Mouse (Mus musculus): ENCODE measurements around the gene Cwf19l1. TPM values are rescaled to one million over a fixed set of nuclear protein-coding genes. Genes with fewer than 3 reads are reported as not detected.

Cwf19l1 gene
- polyA plus RNA-seq, 1 experiment from 2014 or later, result 10.7 TPM

- TF ChIP-seq CTCF (IDR thresholded peaks at IDR 0.05; ENCODE audit: low read depth), result no peak
- no peak overlapping the region for H3K4me2 ChIP-seq (replicated peaks; ENCODE audit: low read depth)
- peak overlapping the region; percentile 85; the same call in 1 of the 2 replicates for H3K27ac ChIP-seq (ENCODE audit: low read depth, low read length)
- no peak for ATAC-seq
- peaks cover 20% of the 10 kb centered on the region for H3K36me3 ChIP-seq (ENCODE audit: control insufficient read depth, insufficient read depth)
- H3K4me1 ChIP-seq (replicated peaks; ENCODE audit: control insufficient read depth, insufficient read depth, low read length), result 0 out of 2 replicates have a peak, but pooled peaks cover 4% of the 10 kb centered on the region
- no peaks in the 10 kb centered on the region for H3K9me3 ChIP-seq (ENCODE audit: control insufficient read depth)
- H3K27me3 ChIP-seq (replicated peaks; ENCODE audit: control insufficient read depth, insufficient read depth, low read length), result no peaks in the 10 kb centered on the region
- H3K9ac ChIP-seq (ENCODE audit: low read depth, low read length), result no peak overlapping the region
- no peak overlapping the region for H3K4me3 ChIP-seq (ENCODE audit: low read depth, low read length)
Measured at GRCm38 (mm10) chr19:44108996-44109395, 26.7 kb downstream of the Cwf19l1 start.

- ATAC-seq, result no peak
- peak overlapping the region; percentile 73 for H3K4me2 ChIP-seq (replicated peaks; ENCODE audit: low read depth)
- peak overlapping the region; percentile 52 for H3K9ac ChIP-seq (ENCODE audit: low read depth, low read length)
- H3K4me1 ChIP-seq (replicated peaks; ENCODE audit: control insufficient read depth, insufficient read depth, low read length), result 0 out of 2 replicates have a peak, but pooled peaks cover 4% of the 10 kb centered on the region
- 0 out of 2 replicates have a peak, but pooled peaks cover 9% of the 10 kb centered on the region for H3K36me3 ChIP-seq (ENCODE audit: control insufficient read depth, insufficient read depth)
- H3K4me3 ChIP-seq (ENCODE audit: low read depth, low read length), result peak overlapping the region; percentile 79
- no peak for TF ChIP-seq CTCF (IDR thresholded peaks at IDR 0.05; ENCODE audit: low read depth)
- no peaks in the 10 kb centered on the region for H3K27me3 ChIP-seq (replicated peaks; ENCODE audit: control insufficient read depth, insufficient read depth, low read length)
- WGBS, result 28% methylated on average over 22 of the region's 22 CpGs
- peak overlapping the region; percentile 42 for H3K27ac ChIP-seq (ENCODE audit: low read depth, low read length)
- H3K9me3 ChIP-seq (ENCODE audit: control insufficient read depth), result no peaks in the 10 kb centered on the region
Measured at GRCm38 (mm10) chr19:44107661-44108521, 27.8 kb downstream of the Cwf19l1 start.

- TF ChIP-seq CTCF (IDR thresholded peaks at IDR 0.05; ENCODE audit: low read depth), result no peak
- Histone ChIP-seq H3K27me3 (replicated peaks; ENCODE audit: control insufficient read depth, insufficient read depth, low read length) (no peaks in the 10 kb centered on the region), H3K4me3 (ENCODE audit: low read depth, low read length) (peak within 1 kb of the TSS; percentile 79), H3K4me2 (replicated peaks; ENCODE audit: low read depth) (peak within 1 kb of the TSS; percentile 73), H3K4me1 (replicated peaks; ENCODE audit: control insufficient read depth, insufficient read depth, low read length) (0 out of 2 replicates have a peak, but pooled peaks cover 4% of the 10 kb centered on the region), H3K9ac (ENCODE audit: low read depth, low read length) (peak within 1 kb of the TSS; percentile 96), H3K36me3 (ENCODE audit: control insufficient read depth, insufficient read depth) (0 out of 2 replicates have a peak, but pooled peaks cover under 1% of the 10 kb centered on the region), H3K9me3 (ENCODE audit: control insufficient read depth) (no peaks in the 10 kb centered on the region), H3K27ac (ENCODE audit: low read depth, low read length) (peak within 1 kb of the TSS; percentile 76)
- WGBS, result 1% methylated on average over 65 of the region's 67 CpGs
- peak; percentile 92 for ATAC-seq
Measured at GRCm38 (mm10) chr19:44106831-44107660, 28.6 kb downstream of the Cwf19l1 start, which contains the start of gene Chuk. Gene Chuk, minus strand, starts transcription at chr19:44107480.

GRCm38 (mm10) chr19:44104393-44104792 is 31.3 kb downstream of the Cwf19l1 start:
- no peak for TF ChIP-seq CTCF (IDR thresholded peaks at IDR 0.05; ENCODE audit: low read depth)
- Histone ChIP-seq H3K36me3 (ENCODE audit: control insufficient read depth, insufficient read depth) (peaks cover 8% of the 10 kb centered on the region), H3K4me2 (replicated peaks; ENCODE audit: low read depth) (no peak overlapping the region), H3K9ac (ENCODE audit: low read depth, low read length) (no peak overlapping the region), H3K9me3 (ENCODE audit: control insufficient read depth) (no peaks in the 10 kb centered on the region), H3K4me1 (replicated peaks; ENCODE audit: control insufficient read depth, insufficient read depth, low read length) (0 out of 2 replicates have a peak, but pooled peaks cover 4% of the 10 kb centered on the region), H3K27me3 (replicated peaks; ENCODE audit: control insufficient read depth, insufficient read depth, low read length) (no peaks in the 10 kb centered on the region), H3K27ac (ENCODE audit: low read depth, low read length) (no peak overlapping the region), H3K4me3 (ENCODE audit: low read depth, low read length) (no peak overlapping the region)
- ATAC-seq, result no peak
- WGBS, result 83% methylated on average over 1 of the region's 1 CpGs

GRCm38 (mm10) chr19:44103001-44103400 is 32.7 kb downstream of the Cwf19l1 start:
- no peak for TF ChIP-seq CTCF (IDR thresholded peaks at IDR 0.05; ENCODE audit: low read depth)
- H3K4me1 ChIP-seq (replicated peaks; ENCODE audit: control insufficient read depth, insufficient read depth, low read length), result 0 out of 2 replicates have a peak, but pooled peaks cover 2% of the 10 kb centered on the region
- H3K27ac ChIP-seq (ENCODE audit: low read depth, low read length), result no peak overlapping the region
- ATAC-seq, result no peak
- 85% methylated on average over 3 of the region's 3 CpGs for WGBS
- H3K9ac ChIP-seq (ENCODE audit: low read depth, low read length), result no peak overlapping the region
- peaks cover 17% of the 10 kb centered on the region for H3K36me3 ChIP-seq (ENCODE audit: control insufficient read depth, insufficient read depth)
- no peak overlapping the region for H3K4me3 ChIP-seq (ENCODE audit: low read depth, low read length)
- H3K27me3 ChIP-seq (replicated peaks; ENCODE audit: control insufficient read depth, insufficient read depth, low read length), result no peaks in the 10 kb centered on the region
- H3K4me2 ChIP-seq (replicated peaks; ENCODE audit: low read depth), result no peak overlapping the region
- H3K9me3 ChIP-seq (ENCODE audit: control insufficient read depth), result no peaks in the 10 kb centered on the region

GRCm38 (mm10) chr19:44100840-44101239 is 34.8 kb downstream of the Cwf19l1 start:
- H3K27ac ChIP-seq (ENCODE audit: low read depth, low read length), result no peak overlapping the region
- no peak for TF ChIP-seq CTCF (IDR thresholded peaks at IDR 0.05; ENCODE audit: low read depth)
- H3K4me1 ChIP-seq (replicated peaks; ENCODE audit: control insufficient read depth, insufficient read depth, low read length), result no peaks in the 10 kb centered on the region
- H3K9me3 ChIP-seq (ENCODE audit: control insufficient read depth), result peaks cover 3% of the 10 kb centered on the region; the same call in 1 of the 2 replicates
- no peaks in the 10 kb centered on the region for H3K27me3 ChIP-seq (replicated peaks; ENCODE audit: control insufficient read depth, insufficient read depth, low read length)
- H3K36me3 ChIP-seq (ENCODE audit: control insufficient read depth, insufficient read depth), result peaks cover 37% of the 10 kb centered on the region
- H3K9ac ChIP-seq (ENCODE audit: low read depth, low read length), result no peak overlapping the region
- ATAC-seq, result no peak
- no peak overlapping the region for H3K4me3 ChIP-seq (ENCODE audit: low read depth, low read length)
- H3K4me2 ChIP-seq (replicated peaks; ENCODE audit: low read depth), result no peak overlapping the region

Measured in intestine, postnatal 0 days (tissue).